Mouse (Mus musculus): ENCODE measurements around the gene Chchd1. TPM values are rescaled to one million over a fixed set of nuclear protein-coding genes. Genes with fewer than 3 reads are reported as not detected.
A peak's percentile ranks its signal among the peaks of the same experiment; 100 is the strongest.

The Chchd1 gene
- polyA plus RNA-seq, 1 experiment from 2014 or later, result 195 TPM

DNA sequence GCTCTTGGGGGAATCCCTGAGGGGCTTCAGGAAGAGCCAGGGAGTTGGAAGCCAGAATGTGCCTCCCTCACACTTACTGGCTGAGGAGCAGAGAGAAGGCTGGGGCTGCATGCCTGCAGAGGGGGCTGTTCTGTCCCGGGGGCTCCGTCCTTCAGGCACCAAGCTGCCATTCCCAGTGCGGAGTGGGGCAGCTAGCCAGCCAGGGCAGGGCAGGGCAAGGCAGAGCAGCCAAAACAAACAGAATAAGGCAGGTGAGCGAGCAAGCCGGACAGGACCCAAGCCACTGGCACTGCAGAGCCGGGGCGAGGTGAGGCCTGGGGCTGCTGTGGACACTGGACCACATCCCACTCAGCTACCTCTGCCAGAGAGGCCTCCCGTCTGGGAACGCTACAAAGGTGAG lies 38.5 kb downstream of the Chchd1 start:
- Histone ChIP-seq H3K27me3 (ENCODE audit: control insufficient read depth, insufficient read depth, low read length) (no peaks in the 10 kb centered on the region), H3K27ac (ENCODE audit: low read depth, low read length) (no peak overlapping the region), H3K4me1 (ENCODE audit: control insufficient read depth, insufficient read depth, low read length) (no peaks in the 10 kb centered on the region), H3K9me3 (ENCODE audit: control insufficient read depth, low read length) (no peaks in the 10 kb centered on the region), H3K4me3 (ENCODE audit: low read depth, low read length) (no peak overlapping the region), H3K4me2 (ENCODE audit: low read depth, low read length) (no peak overlapping the region), H3K36me3 (ENCODE audit: control insufficient read depth, insufficient read depth, low read length) (peaks cover 46% of the 10 kb centered on the region), H3K9ac (replicated peaks; ENCODE audit: low read depth, low read length) (no peak overlapping the region)
- 92% methylated on average over 9 of the region's 9 CpGs for WGBS
- no peak for ATAC-seq (ENCODE audit: low read depth)

DNA sequence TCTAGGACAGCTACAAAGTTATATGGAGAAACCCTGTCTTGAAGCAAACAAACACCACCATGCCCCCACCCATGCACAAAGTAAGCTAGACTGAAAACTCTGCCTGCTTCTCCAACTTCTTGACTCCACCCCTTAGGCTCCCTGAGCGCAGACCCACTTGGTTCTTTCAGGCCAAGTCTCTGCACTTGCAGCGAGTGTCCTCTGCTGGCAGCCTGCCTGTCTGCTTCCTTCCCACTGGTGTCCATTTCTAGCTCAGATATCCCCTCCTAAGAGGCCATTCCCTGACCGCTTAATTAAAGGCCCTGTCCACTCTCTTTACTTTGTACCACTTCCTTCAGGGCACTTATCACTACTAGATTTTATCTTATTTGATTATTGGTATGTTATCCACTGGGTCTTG lies 40.8 kb downstream of the Chchd1 start:
- Histone ChIP-seq H3K4me2 (ENCODE audit: low read depth, low read length) (no peak overlapping the region), H3K9me3 (ENCODE audit: control insufficient read depth, low read length) (no peaks in the 10 kb centered on the region), H3K9ac (replicated peaks; ENCODE audit: low read depth, low read length) (no peak overlapping the region), H3K27me3 (ENCODE audit: control insufficient read depth, insufficient read depth, low read length) (no peaks in the 10 kb centered on the region), H3K4me3 (ENCODE audit: low read depth, low read length) (no peak overlapping the region), H3K36me3 (ENCODE audit: control insufficient read depth, insufficient read depth, low read length) (peaks cover 40% of the 10 kb centered on the region), H3K4me1 (ENCODE audit: control insufficient read depth, insufficient read depth, low read length) (no peaks in the 10 kb centered on the region), H3K27ac (ENCODE audit: low read depth, low read length) (no peak overlapping the region)
- WGBS, result 84% methylated on average over 3 of the region's 3 CpGs
- no peak for ATAC-seq (ENCODE audit: low read depth)

DNA sequence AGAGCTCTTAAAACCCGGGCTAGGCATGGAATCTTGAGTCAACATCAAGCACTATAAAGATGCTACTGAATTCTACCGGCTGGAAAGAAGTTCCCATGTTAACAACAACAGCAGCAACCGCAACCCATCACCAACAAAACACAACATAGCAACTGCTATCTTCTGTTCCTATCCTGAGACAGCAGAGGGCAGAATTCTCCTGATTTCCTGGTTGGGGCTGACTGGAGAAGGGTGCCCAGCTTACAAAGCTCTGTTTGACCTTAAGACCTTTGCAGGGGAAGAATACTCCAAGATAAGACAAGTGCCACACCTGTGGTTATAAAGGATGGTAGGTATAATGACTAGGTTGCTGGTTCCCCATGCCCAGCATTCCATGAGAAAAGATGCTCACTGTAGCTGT lies 44.1 kb downstream of the Chchd1 start:
- no peaks in the 10 kb centered on the region for H3K27me3 ChIP-seq (ENCODE audit: control insufficient read depth, insufficient read depth, low read length)
- H3K9me3 ChIP-seq (ENCODE audit: control insufficient read depth, low read length), result no peaks in the 10 kb centered on the region
- no peak overlapping the region for H3K27ac ChIP-seq (ENCODE audit: low read depth, low read length)
- H3K36me3 ChIP-seq (ENCODE audit: control insufficient read depth, insufficient read depth, low read length), result peaks cover 22% of the 10 kb centered on the region
- H3K4me1 ChIP-seq (ENCODE audit: control insufficient read depth, insufficient read depth, low read length), result no peaks in the 10 kb centered on the region
- H3K9ac ChIP-seq (replicated peaks; ENCODE audit: low read depth, low read length), result no peak overlapping the region
- ATAC-seq (ENCODE audit: low read depth), result no peak
- no peak overlapping the region for H3K4me3 ChIP-seq (ENCODE audit: low read depth, low read length)
- WGBS, result 85% methylated on average over 3 of the region's 3 CpGs
- H3K4me2 ChIP-seq (ENCODE audit: low read depth, low read length), result no peak overlapping the region

DNA sequence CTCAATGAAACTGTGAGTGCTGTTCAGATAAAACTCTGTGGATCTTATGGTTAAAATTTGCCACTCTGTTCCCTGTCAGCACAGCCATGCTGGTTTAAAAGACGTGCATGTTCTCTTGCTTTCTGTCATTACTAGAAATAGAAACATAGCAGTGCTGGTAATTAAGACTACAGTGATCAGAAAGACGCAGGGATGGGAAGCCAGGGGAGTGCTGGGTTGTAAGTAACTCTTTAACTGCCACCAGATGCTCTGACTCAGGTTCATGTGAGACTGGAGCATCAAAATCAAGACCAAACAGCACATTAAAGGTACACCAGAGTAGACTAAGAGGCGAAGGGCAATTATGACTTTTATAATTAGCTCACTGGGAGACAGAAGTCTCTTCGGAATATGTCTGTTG lies 45.6 kb downstream of the Chchd1 start:
- Histone ChIP-seq H3K9ac (replicated peaks; ENCODE audit: low read depth, low read length) (no peak overlapping the region), H3K4me1 (ENCODE audit: control insufficient read depth, insufficient read depth, low read length) (no peaks in the 10 kb centered on the region), H3K27me3 (ENCODE audit: control insufficient read depth, insufficient read depth, low read length) (no peaks in the 10 kb centered on the region), H3K4me2 (ENCODE audit: low read depth, low read length) (no peak overlapping the region), H3K4me3 (ENCODE audit: low read depth, low read length) (no peak overlapping the region), H3K36me3 (ENCODE audit: control insufficient read depth, insufficient read depth, low read length) (peaks cover 19% of the 10 kb centered on the region), H3K27ac (ENCODE audit: low read depth, low read length) (no peak overlapping the region), H3K9me3 (ENCODE audit: control insufficient read depth, low read length) (no peaks in the 10 kb centered on the region)
- peak; percentile 51; the same call in 1 of the 2 replicates for ATAC-seq (ENCODE audit: low read depth)
- 60% methylated on average over 4 of the region's 4 CpGs for WGBS

DNA sequence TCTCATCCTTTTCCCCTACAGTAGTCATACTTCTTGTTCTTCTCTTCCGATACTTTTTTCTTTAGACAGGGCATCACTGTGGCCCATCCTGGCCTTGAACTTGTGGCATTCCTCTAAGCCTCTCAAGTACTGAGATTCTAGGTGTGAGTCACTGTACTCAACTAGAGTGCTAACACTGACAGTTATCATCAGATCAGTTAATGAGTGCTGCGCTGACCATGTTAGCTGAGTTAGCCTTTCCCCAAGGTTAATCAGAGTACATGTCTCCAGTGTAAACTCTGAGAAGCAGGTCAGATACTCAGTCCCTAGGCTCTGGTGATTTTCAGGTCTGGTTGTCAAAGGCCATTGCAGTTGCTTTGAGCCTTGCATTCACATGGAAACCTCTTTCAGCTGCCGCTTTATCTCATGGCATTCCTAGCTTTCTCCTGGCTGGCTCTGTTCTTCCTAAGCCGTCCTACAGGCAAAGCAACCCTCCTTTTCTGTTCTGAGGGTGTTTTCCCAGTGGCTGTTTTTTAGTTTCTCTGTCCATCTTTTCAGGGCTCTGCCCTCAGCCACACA lies 46.8 kb downstream of the Chchd1 start:
- WGBS, result 91% methylated on average over 4 of the region's 4 CpGs
- ATAC-seq (ENCODE audit: low read depth), result no peak

DNA sequence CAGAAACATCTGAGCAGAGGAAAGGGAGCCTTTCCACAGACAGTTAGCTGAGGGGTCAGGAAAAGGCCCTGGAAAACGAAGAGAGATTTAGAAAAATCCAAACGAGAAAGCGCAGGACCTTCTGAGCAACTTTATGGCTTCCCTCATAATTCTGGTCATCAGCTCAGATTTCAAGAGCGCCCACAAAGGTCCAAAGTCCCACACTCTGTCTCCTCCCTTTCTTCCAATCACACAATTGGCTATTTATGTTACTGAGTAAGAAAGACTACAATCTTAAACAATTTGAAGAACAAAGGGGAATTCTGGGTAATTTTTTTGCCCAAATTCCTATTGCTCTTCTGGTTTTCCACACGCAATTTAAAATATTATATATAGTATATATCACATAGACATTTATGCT lies 47.7 kb downstream of the Chchd1 start:
- no peak overlapping the region for H3K27ac ChIP-seq (ENCODE audit: low read depth, low read length)
- no peak overlapping the region for H3K9ac ChIP-seq (replicated peaks; ENCODE audit: low read depth, low read length)
- no peaks in the 10 kb centered on the region for H3K9me3 ChIP-seq (ENCODE audit: control insufficient read depth, low read length)
- WGBS, result 83% methylated on average over 5 of the region's 5 CpGs
- no peak overlapping the region for H3K4me3 ChIP-seq (ENCODE audit: low read depth, low read length)
- no peak for ATAC-seq (ENCODE audit: low read depth)
- H3K4me1 ChIP-seq (ENCODE audit: control insufficient read depth, insufficient read depth, low read length), result no peaks in the 10 kb centered on the region
- H3K27me3 ChIP-seq (ENCODE audit: control insufficient read depth, insufficient read depth, low read length), result no peaks in the 10 kb centered on the region
- H3K36me3 ChIP-seq (ENCODE audit: control insufficient read depth, insufficient read depth, low read length), result peaks cover 11% of the 10 kb centered on the region; the same call in 1 of the 2 replicates
- H3K4me2 ChIP-seq (ENCODE audit: low read depth, low read length), result no peak overlapping the region

More for the DNA sequence above, 46.8 kb downstream of the Chchd1 start:
- H3K4me2 ChIP-seq (ENCODE audit: low read depth, low read length), result no peak overlapping the region
- no peaks in the 10 kb centered on the region for H3K27me3 ChIP-seq (ENCODE audit: control insufficient read depth, insufficient read depth, low read length)
- peaks cover 9% of the 10 kb centered on the region; the same call in 1 of the 2 replicates for H3K36me3 ChIP-seq (ENCODE audit: control insufficient read depth, insufficient read depth, low read length)
- H3K4me3 ChIP-seq (ENCODE audit: low read depth, low read length), result no peak overlapping the region
- H3K4me1 ChIP-seq (ENCODE audit: control insufficient read depth, insufficient read depth, low read length), result no peaks in the 10 kb centered on the region
- H3K27ac ChIP-seq (ENCODE audit: low read depth, low read length), result no peak overlapping the region
- H3K9ac ChIP-seq (replicated peaks; ENCODE audit: low read depth, low read length), result no peak overlapping the region
- H3K9me3 ChIP-seq (ENCODE audit: control insufficient read depth, low read length), result no peaks in the 10 kb centered on the region

DNA sequence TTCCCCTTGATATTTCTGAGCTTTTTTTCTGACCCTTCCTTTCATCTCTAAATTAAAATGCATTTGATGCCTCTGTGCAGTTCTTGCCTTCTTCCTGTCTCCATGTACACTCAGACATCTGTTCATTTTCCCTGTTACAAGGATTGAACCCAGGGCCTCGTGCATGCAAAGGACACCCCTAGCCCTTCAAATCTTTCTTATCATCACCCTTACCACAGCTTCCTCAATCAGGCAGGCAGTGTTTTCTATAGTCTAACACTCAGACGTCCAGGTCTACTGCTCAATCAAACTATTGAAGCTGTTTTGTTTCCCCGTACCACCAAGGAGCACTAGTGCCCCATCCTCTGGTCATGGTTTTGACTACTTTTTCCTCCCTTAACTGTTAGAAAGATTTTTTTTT lies 51.0 kb downstream of the Chchd1 start:
- Histone ChIP-seq H3K9me3 (ENCODE audit: control insufficient read depth, low read length) (no peaks in the 10 kb centered on the region), H3K4me1 (ENCODE audit: control insufficient read depth, insufficient read depth, low read length) (no peaks in the 10 kb centered on the region), H3K9ac (replicated peaks; ENCODE audit: low read depth, low read length) (no peak overlapping the region), H3K36me3 (ENCODE audit: control insufficient read depth, insufficient read depth, low read length) (peaks cover 26% of the 10 kb centered on the region), H3K27ac (ENCODE audit: low read depth, low read length) (no peak overlapping the region), H3K4me2 (ENCODE audit: low read depth, low read length) (no peak overlapping the region), H3K4me3 (ENCODE audit: low read depth, low read length) (no peak overlapping the region), H3K27me3 (ENCODE audit: control insufficient read depth, insufficient read depth, low read length) (no peaks in the 10 kb centered on the region)
- ATAC-seq (ENCODE audit: low read depth), result no peak
- WGBS, result 83% methylated on average over 3 of the region's 3 CpGs

Small RNAs within 50 kb of the gene (microRNA-seq; reads per million reads assigned to microRNA genes)
- gene Mir6946, result not detected

Other genes with a start within 250 kb of the Chchd1 start
- gene Anxa7, start 222.9 kb upstream of the Chchd1 start, polyA plus RNA-seq (2014; fragmentation: Nextera tagmentation; extraction: Ambion mirVana), result 14.5 and 18.4 TPM in 2 replicates
- gene Mss51, start 206.1 kb upstream of the Chchd1 start, polyA plus RNA-seq (2014; fragmentation: Nextera tagmentation; extraction: Ambion mirVana), result 0.47 and 0.66 TPM in 2 replicates
- 130 and 139 TPM in 2 replicates for gene Ppp3cb, start 156.4 kb upstream of the Chchd1 start, polyA plus RNA-seq (2014; fragmentation: Nextera tagmentation; extraction: Ambion mirVana)
- gene Usp54, start 61.9 kb upstream of the Chchd1 start, polyA plus RNA-seq (2014; fragmentation: Nextera tagmentation; extraction: Ambion mirVana), result 13.6 and 15.1 TPM in 2 replicates
- gene Myoz1, start 46.5 kb upstream of the Chchd1 start, polyA plus RNA-seq (2014; fragmentation: Nextera tagmentation; extraction: Ambion mirVana), result 0.31 TPM in 1 of 2 replicates, not detected in the other
- gene Synpo2l, start 34.7 kb upstream of the Chchd1 start, polyA plus RNA-seq (2014; fragmentation: Nextera tagmentation; extraction: Ambion mirVana), result 0.19 and 0.23 TPM in 2 replicates
- 74.4 and 87.0 TPM in 2 replicates for gene Sec24c, start 28.7 kb upstream of the Chchd1 start, polyA plus RNA-seq (2014; fragmentation: Nextera tagmentation; extraction: Ambion mirVana)
- 20.0 and 30.6 TPM in 2 replicates for gene Fut11, start 8.0 kb upstream of the Chchd1 start, polyA plus RNA-seq (2014; fragmentation: Nextera tagmentation; extraction: Ambion mirVana)
- gene Zswim8, start 4.5 kb downstream of the Chchd1 start, polyA plus RNA-seq (2014; fragmentation: Nextera tagmentation; extraction: Ambion mirVana), result 49.2 and 52.8 TPM in 2 replicates
- 17.7 and 17.8 TPM in 2 replicates for gene Ndst2, start 31.6 kb downstream of the Chchd1 start, polyA plus RNA-seq (2014; fragmentation: Nextera tagmentation; extraction: Ambion mirVana)
- 215 and 232 TPM in 2 replicates for gene Camk2g, start 91.1 kb downstream of the Chchd1 start, polyA plus RNA-seq (2014; fragmentation: Nextera tagmentation; extraction: Ambion mirVana)
- gene Plau, start 133.7 kb downstream of the Chchd1 start, polyA plus RNA-seq (2014; fragmentation: Nextera tagmentation; extraction: Ambion mirVana), result 0.19 and 0.26 TPM in 2 replicates
- gene Vcl, start 226.4 kb downstream of the Chchd1 start, polyA plus RNA-seq (2014; fragmentation: Nextera tagmentation; extraction: Ambion mirVana), result 18.2 and 28.0 TPM in 2 replicates

All from neural tube, embryonic 14.5 days (tissue).